Mouse (Mus musculus): ENCODE measurements around the gene Gm20696.

The Gm20696 gene

DNA sequence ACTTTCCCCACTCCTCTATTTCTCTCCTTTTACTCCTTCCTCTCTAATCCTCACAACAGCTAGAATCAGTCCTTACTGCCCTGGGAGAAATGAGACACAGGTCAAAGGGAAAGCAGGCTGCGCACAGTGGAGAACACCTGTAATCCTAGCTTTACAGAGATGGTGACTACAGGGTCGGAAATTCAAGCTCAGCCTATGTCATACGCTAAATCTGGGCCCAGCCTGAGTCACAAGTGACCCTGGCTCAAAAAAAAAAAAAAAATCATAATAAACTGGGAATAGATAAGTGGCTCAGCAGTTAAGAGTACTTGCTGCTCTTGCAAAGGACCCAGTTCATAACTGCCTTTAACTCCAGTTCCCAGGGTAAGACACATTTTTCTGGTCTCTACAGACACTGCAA, 175.5 kb downstream of the Gm20696 start:
- ATAC-seq (ENCODE audit: insufficient number of reproducible peaks, low FRiP score, low TSS enrichment), result no peak

DNA sequence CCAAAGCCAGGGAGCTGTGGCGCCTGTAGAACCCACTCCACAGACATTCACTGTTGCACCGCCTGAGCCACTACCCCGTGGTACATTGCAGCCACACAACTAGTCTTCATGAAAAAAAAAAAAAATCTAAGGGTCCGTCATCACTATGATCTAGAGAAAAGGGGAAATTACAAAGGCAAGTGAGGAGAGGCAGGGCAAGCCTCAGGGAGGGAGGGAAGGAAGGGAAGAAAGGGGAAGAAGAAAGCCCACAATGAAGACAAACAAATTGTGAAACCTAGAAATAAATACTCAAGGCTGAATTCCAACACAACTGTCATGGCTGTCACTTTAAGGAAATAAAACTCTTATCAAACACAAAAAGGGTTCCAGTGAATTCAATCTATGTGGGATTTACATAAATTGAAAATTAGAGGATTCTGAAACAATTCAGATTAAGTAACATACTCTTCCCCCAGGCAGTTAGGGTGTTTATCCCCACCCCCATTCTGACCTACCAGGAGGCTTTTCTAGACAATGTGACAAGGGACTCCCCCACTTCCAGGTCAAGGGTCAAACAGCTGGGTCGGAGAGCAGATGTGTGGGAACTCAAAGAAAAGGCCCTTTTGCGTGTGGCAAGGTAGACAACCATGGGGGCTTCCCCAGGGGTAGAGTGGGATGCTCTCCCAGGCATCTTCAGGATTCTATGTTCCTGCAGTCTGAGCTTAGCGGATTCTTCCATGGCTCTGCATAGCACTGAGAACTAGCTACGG, 176.5 kb downstream of the Gm20696 start:
- no peak for ATAC-seq (ENCODE audit: insufficient number of reproducible peaks, low FRiP score, low TSS enrichment)

DNA sequence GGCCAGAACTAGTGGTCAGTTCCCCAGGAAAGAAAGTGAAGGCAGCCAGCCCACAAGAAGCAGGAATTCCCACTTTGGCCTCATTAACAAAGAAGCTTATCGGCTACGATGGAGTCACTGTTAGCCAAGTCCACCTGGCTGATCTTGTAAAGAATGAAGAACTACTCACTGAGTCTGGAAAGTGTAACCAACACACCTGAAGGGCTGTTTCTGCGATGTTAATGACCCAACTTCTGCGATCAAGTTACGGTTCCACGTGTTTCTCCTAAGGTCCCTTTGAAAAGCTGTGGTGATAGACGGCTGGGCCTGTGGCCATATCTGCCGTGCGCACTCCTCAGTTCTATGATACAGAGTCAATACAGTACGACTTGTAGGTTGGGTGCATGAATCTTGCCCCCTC, 177.2 kb downstream of the Gm20696 start:
- ATAC-seq (ENCODE audit: insufficient number of reproducible peaks, low FRiP score, low TSS enrichment), result no peak

DNA sequence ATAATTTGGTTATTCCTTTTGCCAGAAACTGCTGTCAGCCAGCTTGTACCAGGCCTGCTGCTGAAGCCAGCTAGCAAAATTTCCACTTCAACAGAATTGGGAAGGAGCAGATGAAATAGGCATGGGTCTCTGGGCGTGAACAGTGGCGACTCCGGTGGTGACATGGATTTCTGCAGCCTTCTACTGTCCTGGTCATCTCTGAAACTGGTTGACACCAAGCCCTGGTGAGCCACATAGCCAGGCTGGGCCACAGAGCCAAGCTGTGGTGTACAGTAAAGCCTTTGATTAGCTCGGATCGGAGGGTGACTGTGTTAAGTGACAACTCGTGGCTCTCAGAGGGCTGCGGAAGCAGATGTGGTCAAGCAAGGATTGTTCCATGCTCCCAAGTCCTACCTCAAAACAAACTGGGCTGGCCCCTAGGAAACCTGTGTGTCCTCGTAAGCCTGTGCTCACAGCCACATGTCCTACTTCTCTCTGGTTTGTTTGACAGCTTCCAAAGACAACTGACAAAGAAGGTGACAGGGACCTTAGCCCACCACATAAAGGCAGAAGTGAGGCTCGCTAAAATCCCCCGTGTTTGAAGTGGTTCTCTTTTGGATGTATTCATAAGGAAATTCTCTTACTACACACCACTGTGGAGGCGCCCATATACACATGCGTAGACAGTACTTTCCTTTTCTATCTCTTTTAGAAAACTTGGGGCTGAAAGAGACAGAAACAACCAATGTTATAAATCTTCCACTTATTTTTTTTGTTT, 180.5 kb downstream of the Gm20696 start:
- ATAC-seq (ENCODE audit: insufficient number of reproducible peaks, low FRiP score, low TSS enrichment), result peak; percentile 79

DNA sequence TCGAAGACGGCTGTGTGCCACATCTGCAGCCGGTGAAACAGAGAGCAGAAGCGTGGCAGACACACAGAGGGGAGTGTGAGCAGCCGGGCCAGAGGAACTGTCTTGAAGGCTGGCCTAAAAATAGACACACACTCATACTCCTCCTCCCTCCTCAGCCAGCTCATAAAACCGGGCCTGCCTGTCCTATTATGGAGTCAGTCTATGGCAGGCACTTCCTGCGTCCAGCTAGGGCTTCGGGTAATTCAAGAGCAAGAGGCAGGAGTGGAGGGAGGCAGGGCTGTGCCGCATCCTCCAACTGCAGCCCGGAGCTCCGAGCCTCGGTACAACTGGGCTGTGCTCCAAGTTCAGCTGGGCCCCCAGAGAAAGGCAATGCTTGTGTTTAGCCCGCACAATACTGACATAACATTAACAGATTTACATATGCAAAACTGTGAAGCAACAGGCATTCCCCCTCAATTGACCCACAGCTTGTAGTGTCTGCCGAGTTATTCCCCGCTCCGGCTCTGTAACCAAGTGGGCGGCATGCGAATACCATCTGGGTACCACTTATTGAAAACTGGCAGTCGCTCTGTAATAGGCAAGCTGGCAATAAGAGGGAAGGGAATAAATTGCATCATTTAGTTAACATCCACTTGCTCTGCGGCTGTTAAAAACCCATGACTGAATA, 181.2 kb downstream of the Gm20696 start:
- ATAC-seq (ENCODE audit: insufficient number of reproducible peaks, low FRiP score, low TSS enrichment), result peak; percentile 64

DNA sequence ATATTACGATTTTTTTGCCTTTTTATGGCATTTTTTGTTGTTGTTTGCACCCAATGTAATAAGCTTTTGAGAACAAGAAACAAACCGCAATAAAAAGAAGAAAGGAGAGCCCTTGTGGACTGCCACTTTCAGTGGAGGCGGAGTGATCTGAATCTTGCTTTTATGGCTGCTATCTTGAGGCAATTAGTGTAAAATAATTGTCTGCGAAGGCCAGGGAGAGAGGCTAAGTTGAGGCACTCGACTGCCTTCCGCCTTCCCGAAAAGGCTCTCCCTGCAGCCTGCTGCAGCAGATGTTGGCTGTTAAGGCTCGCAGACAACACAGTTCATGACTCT, 181.7 kb downstream of the Gm20696 start:
- no peak for ATAC-seq (ENCODE audit: insufficient number of reproducible peaks, low FRiP score, low TSS enrichment)

DNA sequence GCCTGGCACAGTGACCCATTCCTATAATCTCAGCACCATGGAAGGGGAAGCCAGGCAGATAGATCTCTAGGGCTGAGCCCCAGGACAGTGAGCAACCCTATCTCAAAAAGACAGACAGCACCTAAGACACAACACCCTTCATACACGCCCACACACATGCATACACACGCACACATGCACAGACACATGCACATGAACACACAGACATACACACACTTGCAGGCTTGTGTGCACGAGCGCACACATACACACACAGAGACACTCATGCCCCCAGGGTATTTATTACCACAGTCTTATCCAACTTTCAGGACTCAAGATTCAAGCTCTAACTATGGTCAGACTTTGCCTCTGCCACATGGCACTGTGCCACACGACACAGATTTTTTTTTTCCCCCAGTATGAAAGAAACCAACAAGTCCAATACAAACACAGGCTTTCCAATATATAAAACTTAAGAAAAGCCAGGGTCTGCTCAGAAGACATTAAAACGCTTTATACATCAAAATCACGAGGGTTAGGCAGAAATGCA, 182.3 kb downstream of the Gm20696 start:
- ATAC-seq (ENCODE audit: insufficient number of reproducible peaks, low FRiP score, low TSS enrichment), result no peak

DNA sequence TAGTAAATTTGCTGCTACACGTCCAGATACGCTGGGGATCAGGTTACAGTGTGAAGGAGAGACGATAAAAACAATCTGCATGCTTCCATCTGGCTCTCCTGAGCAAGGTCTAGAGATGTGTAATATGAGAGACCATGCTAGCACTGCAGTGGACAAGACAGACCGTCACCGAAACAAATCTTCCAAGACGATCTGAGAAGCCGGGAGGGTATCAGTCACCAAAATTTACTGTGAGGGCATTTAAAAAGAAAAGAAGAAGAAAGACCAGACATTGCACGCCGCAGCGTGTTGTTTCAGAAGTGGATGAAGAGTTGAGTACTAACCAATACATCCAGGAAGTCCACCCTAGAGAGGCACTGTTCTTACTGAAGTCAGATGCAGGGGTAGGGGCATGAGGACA, 183.0 kb downstream of the Gm20696 start:
- no peak for ATAC-seq (ENCODE audit: insufficient number of reproducible peaks, low FRiP score, low TSS enrichment)

DNA sequence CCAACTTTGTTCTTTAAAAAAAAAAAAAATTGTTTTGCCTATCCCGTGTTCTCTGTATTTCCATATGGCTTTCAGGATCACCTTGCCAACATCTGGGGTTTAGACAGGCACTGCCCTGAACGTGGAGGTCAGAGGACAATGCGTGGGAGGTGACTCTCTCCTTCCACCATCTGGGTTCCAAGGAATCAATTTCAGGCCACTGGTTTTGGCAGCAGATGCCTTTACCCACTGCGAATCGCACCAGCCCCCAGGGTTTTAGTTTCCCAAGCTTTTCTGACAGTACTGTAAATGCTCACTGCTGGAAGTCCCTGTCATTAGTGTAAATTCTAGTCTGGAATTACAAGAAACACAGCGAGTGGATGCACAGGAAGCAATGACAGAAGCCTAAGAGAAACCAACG, 185.0 kb downstream of the Gm20696 start:
- no peak for ATAC-seq (ENCODE audit: insufficient number of reproducible peaks, low FRiP score, low TSS enrichment)

DNA sequence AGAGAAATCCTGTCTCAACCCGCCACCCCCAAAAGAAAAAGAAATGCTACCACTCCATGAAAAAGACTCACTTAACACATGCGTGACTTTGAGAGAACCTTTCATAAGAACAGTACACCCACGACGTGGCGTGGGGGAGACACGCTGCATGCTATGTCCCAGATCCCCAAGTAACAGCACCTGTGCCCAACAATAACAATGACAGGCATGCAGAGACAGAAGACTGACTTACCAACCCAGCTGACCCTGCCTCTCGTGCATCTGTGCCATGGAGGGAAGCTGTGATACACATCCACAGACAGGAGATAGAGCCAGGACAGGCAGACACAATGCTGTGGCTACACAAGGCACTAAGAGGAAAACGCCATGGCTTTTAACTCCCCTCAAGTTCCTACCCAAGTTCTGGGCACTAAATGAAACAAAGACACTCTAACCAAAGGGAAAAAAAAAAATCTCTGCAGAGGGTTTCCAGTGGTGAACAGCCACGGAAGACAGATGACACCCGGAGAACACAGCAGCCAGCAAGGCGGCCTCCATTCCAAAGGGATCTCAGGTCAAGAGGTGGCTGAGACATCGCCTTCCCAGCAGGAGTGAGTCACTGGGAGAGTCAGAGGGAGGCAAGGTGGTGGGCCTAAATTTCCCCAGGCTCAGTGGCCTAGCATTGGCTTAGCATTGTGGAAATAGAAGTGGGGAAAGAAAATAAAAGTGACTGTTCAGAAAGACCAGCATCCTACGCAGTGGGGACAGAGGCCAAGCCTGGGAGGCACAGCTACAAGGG, 187.5 kb downstream of the Gm20696 start:
- ATAC-seq (ENCODE audit: insufficient number of reproducible peaks, low FRiP score, low TSS enrichment), result no peak

DNA sequence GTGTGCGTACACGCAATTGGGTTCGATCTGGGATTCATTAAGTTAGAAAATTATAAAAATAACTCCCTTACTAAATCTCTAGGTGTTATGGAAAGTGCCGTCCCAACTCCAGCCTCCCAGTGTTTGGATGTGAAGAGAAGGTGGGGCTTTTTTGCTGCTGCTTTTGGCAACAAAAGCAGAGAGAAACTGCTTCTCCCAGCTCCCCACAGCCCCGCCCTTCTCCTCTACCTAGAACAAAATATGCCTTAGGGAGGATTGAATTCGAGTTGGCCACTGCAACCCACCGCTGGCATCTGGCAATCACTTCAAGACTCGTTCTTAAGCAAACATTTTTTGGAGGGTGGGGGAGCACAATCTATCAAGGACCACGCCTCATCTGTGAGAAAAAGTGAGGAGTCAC, 191.6 kb downstream of the Gm20696 start:
- no peak for ATAC-seq (ENCODE audit: insufficient number of reproducible peaks, low FRiP score, low TSS enrichment)

DNA sequence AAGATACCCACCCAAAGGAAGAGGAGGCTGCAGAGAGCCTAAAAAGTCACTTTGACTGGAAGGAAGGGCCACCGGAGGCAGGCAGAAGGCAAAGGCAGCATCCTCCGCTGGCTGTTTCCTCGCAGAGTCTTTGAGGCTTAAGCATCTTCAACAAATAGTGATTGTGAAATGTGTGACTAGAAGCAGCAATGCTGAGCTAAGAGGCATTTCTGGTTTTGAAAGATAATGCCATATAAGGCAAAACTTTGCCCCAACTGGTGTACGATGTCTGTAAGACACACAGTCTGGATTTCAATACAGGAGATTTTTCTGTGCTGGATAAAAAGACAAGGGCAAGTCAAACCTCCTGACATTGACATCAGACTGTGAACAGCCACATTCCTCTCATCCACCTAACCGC, 195.7 kb downstream of the Gm20696 start:
- no peak for ATAC-seq (ENCODE audit: insufficient number of reproducible peaks, low FRiP score, low TSS enrichment)

DNA sequence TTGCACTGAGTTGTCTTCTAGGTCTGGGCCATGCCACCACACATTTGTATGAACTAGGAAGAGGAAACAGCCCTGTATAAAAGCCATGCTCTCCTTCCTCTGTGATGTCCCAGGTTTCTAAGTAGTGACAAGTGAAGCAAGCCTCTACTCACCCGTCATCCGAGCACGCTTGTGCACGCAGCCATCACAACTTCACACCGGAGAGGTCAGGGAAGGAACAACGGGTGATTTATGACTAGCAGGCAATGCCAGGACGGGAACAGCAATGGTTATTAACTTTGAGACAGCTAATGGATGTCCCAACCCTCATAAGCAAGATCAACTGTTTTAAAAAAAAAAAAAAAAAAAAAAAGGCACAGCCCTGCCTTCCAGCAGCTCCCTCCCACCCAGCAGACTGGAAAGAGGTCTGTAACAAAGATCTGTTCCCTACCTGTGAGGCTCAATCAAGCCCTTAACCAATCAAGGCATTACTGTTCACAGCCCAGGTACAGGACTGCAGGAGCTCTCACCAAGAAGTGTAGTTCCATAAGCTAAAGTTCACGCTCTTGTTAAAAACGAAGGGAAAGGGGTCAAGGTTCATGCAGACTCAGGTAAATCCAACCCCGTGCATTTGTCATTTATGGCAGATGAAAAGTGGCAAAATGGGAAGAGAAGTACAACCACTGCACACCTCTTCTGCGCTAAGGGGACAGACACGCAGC, 197.3 kb downstream of the Gm20696 start:
- ATAC-seq (ENCODE audit: insufficient number of reproducible peaks, low FRiP score, low TSS enrichment), result no peak

DNA sequence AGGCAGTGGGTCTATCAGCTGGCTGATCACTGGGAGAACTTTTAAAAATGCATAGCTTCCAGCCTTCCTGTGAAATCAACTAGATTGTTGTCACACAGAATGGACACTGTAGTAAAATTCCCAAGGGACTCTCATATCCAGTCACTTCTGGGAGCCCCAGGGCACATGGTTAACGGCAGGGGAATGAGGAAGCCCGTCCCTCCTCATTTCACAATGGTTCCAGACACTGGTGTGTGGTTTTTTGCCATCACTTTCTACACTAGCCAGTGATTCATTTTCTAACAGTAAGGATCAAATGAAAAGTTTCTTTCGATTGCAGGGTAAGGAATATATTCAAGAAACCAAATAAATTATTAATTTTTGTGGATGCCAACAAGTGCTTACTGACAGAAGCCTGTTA, 198.8 kb downstream of the Gm20696 start:
- ATAC-seq (ENCODE audit: insufficient number of reproducible peaks, low FRiP score, low TSS enrichment), result no peak

DNA sequence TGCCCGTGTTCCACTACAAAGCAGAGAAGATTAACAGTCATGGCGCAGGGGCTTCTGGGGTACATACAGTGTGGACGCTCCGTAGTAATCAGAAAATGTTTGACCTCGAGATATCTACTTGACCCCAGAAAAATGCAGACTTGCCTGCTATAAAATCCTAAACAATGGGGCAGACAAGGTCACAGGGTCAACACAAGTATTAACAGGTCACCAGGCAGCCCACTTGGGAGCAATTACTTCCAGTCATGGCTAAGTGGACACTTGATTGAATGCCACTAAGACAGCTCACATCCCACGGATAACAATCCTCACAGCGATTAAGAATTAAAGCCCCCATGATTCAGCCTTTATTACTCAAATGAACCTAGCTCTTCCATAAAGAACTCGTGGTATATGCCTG, 199.5 kb downstream of the Gm20696 start:
- ATAC-seq (ENCODE audit: insufficient number of reproducible peaks, low FRiP score, low TSS enrichment), result no peak

DNA sequence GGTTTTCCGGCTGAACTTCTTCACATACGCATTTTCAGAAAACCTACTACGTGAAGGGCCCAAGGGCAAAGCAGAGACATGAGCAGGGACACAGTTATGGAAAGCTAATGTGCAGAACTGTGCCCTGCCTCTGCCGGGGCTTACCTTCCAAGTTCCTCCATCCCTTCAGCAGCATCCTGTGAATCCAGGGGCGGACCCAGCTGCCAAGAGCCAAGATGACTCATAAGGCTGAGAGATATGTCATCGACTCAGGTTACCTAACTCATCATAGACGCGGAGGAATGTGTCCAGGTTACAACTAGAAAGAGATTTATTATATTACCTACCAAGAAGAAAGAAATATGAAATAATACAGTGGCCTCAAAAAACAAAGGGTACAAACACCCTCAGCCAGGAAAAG, 200.2 kb downstream of the Gm20696 start:
- ATAC-seq (ENCODE audit: insufficient number of reproducible peaks, low FRiP score, low TSS enrichment), result no peak

DNA sequence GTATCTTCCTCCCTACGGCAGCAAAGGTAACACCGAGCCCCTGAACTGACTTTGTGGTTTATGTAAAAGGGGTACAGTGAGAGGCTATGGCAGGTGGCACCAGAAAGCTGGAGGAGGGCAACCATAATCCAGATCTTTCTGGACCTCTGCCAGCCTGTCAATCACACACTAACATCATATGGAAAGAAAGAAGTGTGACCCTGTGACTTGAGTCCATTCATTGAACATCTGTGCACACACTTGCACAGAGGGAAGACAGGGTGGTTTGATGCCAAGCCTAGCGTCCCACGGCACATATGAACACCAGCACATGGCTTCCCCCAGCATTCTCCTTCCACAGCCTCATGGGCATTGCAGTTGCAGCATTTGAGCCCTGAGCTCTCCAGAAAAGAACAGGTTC, 202.1 kb downstream of the Gm20696 start:
- ATAC-seq (ENCODE audit: insufficient number of reproducible peaks, low FRiP score, low TSS enrichment), result no peak

DNA sequence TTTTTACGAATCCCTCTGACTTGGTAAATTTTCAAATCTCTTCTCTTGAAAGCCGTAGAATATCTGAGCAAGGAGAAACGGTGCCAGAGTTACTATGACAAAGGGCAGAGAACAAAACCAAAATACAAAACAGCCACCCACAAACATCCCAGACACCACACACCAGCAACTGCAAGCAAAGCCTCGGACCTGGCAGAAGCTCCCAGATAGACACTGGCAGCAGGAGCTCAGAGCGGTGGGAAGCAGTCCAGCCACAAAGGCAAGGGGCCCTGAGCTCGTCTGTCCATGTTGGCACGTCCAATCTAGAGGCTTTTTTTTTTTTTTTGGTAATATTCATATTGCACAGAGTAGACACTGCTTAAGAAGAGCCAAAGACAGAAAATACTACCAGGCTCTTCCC, 202.7 kb downstream of the Gm20696 start:
- ATAC-seq (ENCODE audit: insufficient number of reproducible peaks, low FRiP score, low TSS enrichment), result peak; percentile 64; the same call in 1 of the 2 replicates

DNA sequence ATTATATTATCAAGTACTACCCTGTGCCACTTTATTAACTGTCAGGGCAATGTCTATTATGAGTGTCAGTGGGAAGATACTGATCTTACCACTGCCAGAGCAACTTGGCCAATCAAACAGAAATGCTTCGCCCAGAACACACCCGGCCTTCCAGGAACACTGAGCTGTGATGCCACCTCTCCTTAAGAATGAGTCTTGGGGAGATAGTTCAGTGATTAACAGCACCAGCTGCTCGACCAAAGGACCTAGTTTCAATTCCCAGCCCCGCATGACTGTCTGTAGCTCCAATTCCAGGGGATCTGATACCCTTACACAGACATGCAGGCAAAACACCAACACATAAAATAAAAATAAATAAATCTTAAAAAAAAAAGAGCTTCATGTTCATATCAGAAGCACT, 207.8 kb downstream of the Gm20696 start:
- ATAC-seq (ENCODE audit: insufficient number of reproducible peaks, low FRiP score, low TSS enrichment), result no peak
